Mouse (Mus musculus): ENCODE results near the gene Mospd3. TPM values are rescaled to one million over a fixed set of nuclear protein-coding genes. Genes with fewer than 3 reads are reported as not detected.
"Not testable (repeated sequence)": the region's sequence is repeated elsewhere in the genome, so short reads cannot be mapped to it uniquely, and the experiment has no call there.

Mospd3 gene
- polyA plus RNA-seq, 1 experiment from 2014 or later, result 72.3 TPM

DNA sequence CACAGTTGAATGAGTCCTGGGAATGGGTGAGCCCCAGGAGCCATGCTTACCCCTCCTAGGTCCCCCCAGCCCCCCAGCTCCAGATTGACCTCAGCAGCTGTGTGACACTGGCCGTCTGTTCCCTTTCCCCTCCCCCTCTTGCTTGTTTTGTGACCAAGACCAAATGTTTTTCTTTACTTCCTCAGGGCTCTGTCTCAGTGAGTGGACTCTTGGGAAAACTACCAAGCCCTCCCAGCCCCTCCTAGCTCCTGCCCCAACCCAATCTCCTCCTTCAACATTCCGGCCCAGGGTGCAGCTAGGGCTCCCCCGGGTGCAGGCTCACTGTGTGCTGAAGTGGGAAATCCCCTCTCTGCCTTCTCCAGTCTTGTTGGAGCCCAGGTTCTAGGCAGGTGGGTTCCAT lies 29.7 kb upstream of the Mospd3 start:
- Histone ChIP-seq H3K4me3 (ENCODE audit: inconsistent target) (peak overlapping the region; percentile 98), H3K36me3 (ENCODE audit: inconsistent target) (peaks cover 23% of the 10 kb centered on the region), H3K79me2 (ENCODE audit: inconsistent target) (peaks cover 58% of the 10 kb centered on the region), H3K27ac (peak overlapping the region; percentile 100)
- WGBS (ENCODE audit: missing documents), result 8% methylated on average over 3 of the region's 3 CpGs

DNA sequence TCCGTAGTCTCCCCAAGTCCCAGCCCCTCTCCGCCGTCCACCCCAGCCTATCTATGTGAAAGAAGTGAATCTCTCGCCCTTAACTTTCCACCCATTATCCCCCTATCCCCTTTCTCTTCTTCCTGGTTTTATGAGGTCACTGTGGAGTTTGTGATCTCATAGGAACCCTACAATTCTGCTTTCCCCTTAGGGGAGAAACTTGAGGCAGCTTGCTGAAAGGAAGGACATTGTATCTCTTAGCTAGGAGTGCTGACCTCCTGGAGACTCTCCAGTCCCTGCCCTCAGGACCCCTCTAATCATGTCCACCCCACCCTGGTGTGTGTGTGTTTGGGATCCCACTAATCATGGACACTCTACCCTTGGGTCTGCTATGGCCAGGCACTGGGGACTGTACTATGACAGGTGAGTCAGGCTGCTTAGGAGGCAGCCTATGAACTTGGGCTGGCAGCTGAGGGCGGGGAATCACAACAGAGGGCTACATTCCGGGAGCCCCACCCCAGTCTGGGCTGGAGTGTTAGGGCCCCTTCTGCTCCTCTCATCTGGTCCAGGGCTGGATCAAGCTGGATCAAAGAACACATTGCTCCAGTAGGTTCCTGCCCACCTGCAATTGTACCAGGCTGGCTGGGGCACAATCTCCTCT lies 29.2 kb upstream of the Mospd3 start:
- Histone ChIP-seq H3K36me3 (ENCODE audit: inconsistent target) (peaks cover 19% of the 10 kb centered on the region), H3K79me2 (ENCODE audit: inconsistent target) (peaks cover 53% of the 10 kb centered on the region), H3K4me3 (ENCODE audit: inconsistent target) (peak overlapping the region; percentile 98), H3K27ac (peak overlapping the region; percentile 100)
- 2% methylated on average over 5 of the region's 6 CpGs for WGBS (ENCODE audit: missing documents)

- H3K27ac ChIP-seq, result peak overlapping the region; percentile 100
- H3K79me2 ChIP-seq (ENCODE audit: inconsistent target), result peaks cover 46% of the 10 kb centered on the region
- whole genome bisulfite sequencing (ENCODE audit: missing documents), result under 1% methylated on average over 23 of the region's 23 CpGs
- H3K36me3 ChIP-seq (ENCODE audit: inconsistent target), result peaks cover 14% of the 10 kb centered on the region
- H3K4me3 ChIP-seq (ENCODE audit: inconsistent target), result peak overlapping the region; percentile 98
These were observed 28.5 kb upstream of the Mospd3 start for GRCm38 (mm10) chr5:137629306-137629721.

- WGBS (ENCODE audit: missing documents), result 3% methylated on average over 42 of the region's 46 CpGs
- peak within 1 kb of the TSS; percentile 98 for H3K4me3 ChIP-seq (ENCODE audit: inconsistent target)
- peaks cover 8% of the 10 kb centered on the region for H3K36me3 ChIP-seq (ENCODE audit: inconsistent target)
- peak within 1 kb of the TSS; percentile 100 for H3K27ac ChIP-seq
- peaks cover 39% of the 10 kb centered on the region for H3K79me2 ChIP-seq (ENCODE audit: inconsistent target)
These were observed 27.8 kb upstream of the Mospd3 start, which contains the start of the genes Fbxo24, Lrch4 and Gm20605 for GRCm38 (mm10) chr5:137628498-137629305. Gene Fbxo24, minus strand, starts transcription at chr5:137629002. Gene Lrch4, plus strand, starts transcription at chr5:137629121. Gene Gm20605, plus strand, starts transcription at chr5:137629175.

- WGBS (ENCODE audit: missing documents), result 3% methylated on average over 9 of the region's 9 CpGs
- peak overlapping the region; percentile 65 for H3K4me3 ChIP-seq (ENCODE audit: inconsistent target)
- H3K27ac ChIP-seq, result peak overlapping the region; percentile 82
- H3K36me3 ChIP-seq (ENCODE audit: inconsistent target), result peaks cover under 1% of the 10 kb centered on the region; the same call in 1 of the 2 replicates
- H3K79me2 ChIP-seq (ENCODE audit: inconsistent target), result peaks cover 32% of the 10 kb centered on the region
These were observed 27.1 kb upstream of the Mospd3 start for GRCm38 (mm10) chr5:137627991-137628390.

DNA sequence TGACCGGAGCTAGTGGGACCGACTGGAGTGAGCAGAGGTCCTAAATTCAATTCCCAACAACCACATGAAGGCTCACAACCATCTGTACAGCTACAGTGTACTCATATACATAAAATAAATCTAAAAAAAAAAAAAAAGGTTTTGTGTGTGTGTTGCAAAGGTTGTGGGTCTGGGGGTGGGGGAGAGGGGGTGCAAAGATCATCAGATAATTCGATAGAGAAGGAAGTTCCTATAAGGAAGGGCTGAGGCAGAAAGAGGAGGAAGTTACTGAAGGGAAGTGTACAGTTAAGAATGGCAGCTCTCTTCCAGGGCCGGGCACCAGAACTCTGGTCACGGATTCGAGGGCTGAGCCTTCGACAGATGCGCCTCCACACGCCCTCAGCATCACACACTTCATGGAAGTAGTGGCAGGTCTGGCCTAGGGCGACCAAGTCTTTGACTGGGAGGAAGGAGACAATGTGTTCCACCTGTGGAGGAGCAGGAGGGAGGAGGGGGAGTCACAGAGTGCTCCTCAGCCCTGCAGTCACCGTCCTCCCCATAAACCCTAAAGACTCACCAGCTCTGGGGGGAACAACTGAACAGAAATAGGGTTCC lies 23.2 kb upstream of the Mospd3 start:
- H3K4me3 ChIP-seq (ENCODE audit: inconsistent target), result no peak overlapping the region
- peak overlapping the region; percentile 57 for H3K27ac ChIP-seq
- H3K79me2 ChIP-seq (ENCODE audit: inconsistent target), result no peaks in the 10 kb centered on the region; the same call in 1 of the 2 replicates
- no peaks in the 10 kb centered on the region for H3K36me3 ChIP-seq (ENCODE audit: inconsistent target)
- whole genome bisulfite sequencing (ENCODE audit: missing documents), result 18% methylated on average over 11 of the region's 11 CpGs

DNA sequence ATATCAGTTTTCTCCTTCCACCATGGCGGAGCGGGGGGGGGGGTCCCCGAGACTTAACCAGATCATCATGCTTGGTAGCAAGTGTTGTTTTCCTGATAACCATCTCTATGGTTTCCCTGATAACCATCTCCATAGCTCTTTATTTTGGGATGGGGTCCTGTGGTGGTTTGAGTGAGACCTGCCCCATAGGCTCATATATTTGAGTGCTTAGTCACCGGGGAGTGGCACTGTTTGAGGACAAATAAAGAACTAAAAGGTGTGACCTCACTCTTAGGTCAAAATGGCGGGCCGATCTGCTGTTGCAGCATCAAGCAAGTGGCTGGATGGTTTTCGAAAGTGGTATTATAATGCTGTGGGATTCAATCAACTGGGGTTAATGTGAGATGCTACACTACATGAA lies 14.5 kb upstream of the Mospd3 start:
- no peaks in the 10 kb centered on the region for H3K79me2 ChIP-seq (ENCODE audit: inconsistent target)
- H3K36me3 ChIP-seq (ENCODE audit: inconsistent target), result no peaks in the 10 kb centered on the region
- no peak overlapping the region for H3K4me3 ChIP-seq (ENCODE audit: inconsistent target)
- 85% methylated on average over 7 of the region's 7 CpGs for WGBS (ENCODE audit: missing documents)
- H3K27ac ChIP-seq, result no peak overlapping the region

GRCm38 (mm10) chr5:137614921-137615320 lies 14.1 kb upstream of the Mospd3 start:
- WGBS (ENCODE audit: missing documents), result 82% methylated on average over 2 of the region's 2 CpGs
- not testable (repeated sequence) for H3K27ac ChIP-seq; H3K36me3 ChIP-seq (ENCODE audit: inconsistent target); H3K4me3 ChIP-seq (ENCODE audit: inconsistent target); H3K79me2 ChIP-seq (ENCODE audit: inconsistent target)

DNA sequence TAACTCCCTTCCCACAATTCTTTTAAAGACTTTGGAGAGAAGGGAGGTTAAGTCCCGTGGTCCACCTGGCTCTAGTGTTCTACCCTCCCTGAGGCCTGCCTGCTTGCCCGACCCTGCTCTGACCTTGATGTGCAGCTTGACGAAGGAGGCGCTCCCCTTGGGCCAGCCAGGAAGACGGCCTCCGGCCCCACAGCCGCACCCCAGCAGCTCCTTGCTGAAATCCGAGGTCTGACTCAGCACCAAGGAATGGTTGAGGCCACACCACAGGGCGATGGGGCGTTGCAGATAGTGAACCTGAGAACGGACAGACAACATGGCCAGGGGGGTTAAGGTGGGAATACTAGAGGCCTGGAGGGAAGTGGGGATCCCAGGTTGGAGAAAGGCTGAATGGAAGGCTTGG lies 12.7 kb upstream of the Mospd3 start, which contains the start of gene Pcolce:
Gene Pcolce, minus strand, starts transcription at position 235 of the 400 bp plus-strand sequence.
- Histone ChIP-seq H3K4me3 (ENCODE audit: inconsistent target) (no peak within 1 kb of the TSS), H3K27ac (no peak within 1 kb of the TSS), H3K36me3 (ENCODE audit: inconsistent target) (no peaks in the 10 kb centered on the region), H3K79me2 (ENCODE audit: inconsistent target) (no peaks in the 10 kb centered on the region)
- 90% methylated on average over 11 of the region's 11 CpGs for WGBS (ENCODE audit: missing documents)

- no peak overlapping the region for H3K27ac ChIP-seq
- 95% methylated on average over 5 of the region's 5 CpGs for WGBS (ENCODE audit: missing documents)
These were observed 12.2 kb upstream of the Mospd3 start for GRCm38 (mm10) chr5:137613076-137613475.

GRCm38 (mm10) chr5:137611245-137611602 lies 10.4 kb upstream of the Mospd3 start:
- 73% methylated on average over 3 of the region's 6 CpGs for WGBS (ENCODE audit: missing documents)
- H3K79me2 ChIP-seq (ENCODE audit: inconsistent target), result no peaks in the 10 kb centered on the region
- no peaks in the 10 kb centered on the region for H3K36me3 ChIP-seq (ENCODE audit: inconsistent target)
- H3K4me3 ChIP-seq (ENCODE audit: inconsistent target), result no peak overlapping the region
- no peak overlapping the region for H3K27ac ChIP-seq

More at GRCm38 (mm10) chr5:137613076-137613475, 12.2 kb upstream of the Mospd3 start:
- Histone ChIP-seq H3K79me2 (ENCODE audit: inconsistent target) (no peaks in the 10 kb centered on the region), H3K36me3 (ENCODE audit: inconsistent target) (no peaks in the 10 kb centered on the region), H3K4me3 (ENCODE audit: inconsistent target) (no peak overlapping the region)

DNA sequence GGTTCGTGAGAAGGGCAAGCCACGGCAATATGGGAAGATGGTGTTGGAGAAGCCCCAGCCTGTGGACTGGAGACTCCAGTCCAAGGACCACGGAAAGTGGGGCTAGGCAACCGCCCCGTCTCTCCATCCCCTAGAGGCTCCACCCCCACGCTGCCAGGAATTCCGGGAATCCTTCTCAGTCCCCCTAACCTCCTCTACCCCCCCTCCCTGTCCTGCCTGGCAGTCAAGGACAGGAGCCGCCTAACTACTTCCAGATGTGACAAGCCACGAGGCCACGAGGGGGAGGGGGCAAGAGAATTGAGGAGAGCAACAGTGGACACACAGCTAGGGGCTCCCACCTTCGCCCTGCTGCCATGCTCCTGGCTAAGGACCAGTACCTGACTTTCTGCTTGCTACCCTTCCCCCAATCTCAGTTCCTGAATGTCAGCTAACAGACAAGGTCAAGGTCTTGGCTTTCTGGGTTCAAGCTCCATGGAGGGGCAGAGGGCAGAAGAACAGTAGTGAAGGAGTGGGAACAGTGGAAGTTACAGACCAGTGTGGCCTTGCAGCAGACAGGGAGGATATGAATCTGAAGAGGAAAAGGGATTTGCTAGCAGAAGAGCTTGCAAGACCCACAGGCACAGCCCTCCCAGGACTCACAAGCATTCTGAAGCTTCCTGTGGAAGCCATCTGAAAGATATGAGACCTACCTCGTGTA lies 9.8 kb upstream of the Mospd3 start:
- WGBS (ENCODE audit: missing documents), result 75% methylated on average over 12 of the region's 12 CpGs
- no peak overlapping the region for H3K27ac ChIP-seq
- H3K4me3 ChIP-seq (ENCODE audit: inconsistent target), result no peak overlapping the region
- H3K36me3 ChIP-seq (ENCODE audit: inconsistent target), result no peaks in the 10 kb centered on the region
- H3K79me2 ChIP-seq (ENCODE audit: inconsistent target), result no peaks in the 10 kb centered on the region; the same call in 1 of the 2 replicates

- Histone ChIP-seq H3K36me3 (ENCODE audit: inconsistent target) (no peaks in the 10 kb centered on the region), H3K27ac (no peak overlapping the region), H3K4me3 (ENCODE audit: inconsistent target) (no peak overlapping the region), H3K79me2 (ENCODE audit: inconsistent target) (no peaks in the 10 kb centered on the region; the same call in 1 of the 2 replicates)
- 87% methylated on average over 3 of the region's 4 CpGs for WGBS (ENCODE audit: missing documents)
These were observed 9.2 kb upstream of the Mospd3 start for GRCm38 (mm10) chr5:137610056-137610455.

DNA sequence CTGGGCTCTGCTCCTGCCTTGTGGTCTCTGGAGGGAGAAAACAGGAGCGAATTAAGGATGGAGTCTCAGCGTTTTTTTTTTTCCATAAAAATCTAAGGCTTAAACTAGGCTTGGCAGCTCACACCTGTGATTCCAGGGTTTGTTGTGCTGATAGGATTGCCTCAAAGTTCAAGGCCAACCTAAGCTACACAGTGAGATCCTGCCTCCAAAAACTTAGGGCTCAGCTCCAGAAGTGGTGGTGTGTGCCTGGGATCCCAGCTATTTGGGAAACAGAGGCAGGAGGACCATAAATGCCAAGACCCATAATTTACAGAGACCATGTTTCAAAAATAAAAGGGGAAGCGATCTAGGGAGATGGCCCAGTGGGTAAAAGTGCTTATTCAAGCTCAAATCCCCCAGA lies 8.4 kb upstream of the Mospd3 start:
- no peak overlapping the region for H3K27ac ChIP-seq
- H3K79me2 ChIP-seq (ENCODE audit: inconsistent target), result no peaks in the 10 kb centered on the region; the same call in 1 of the 2 replicates
- WGBS (ENCODE audit: missing documents), result 84% methylated on average over 3 of the region's 3 CpGs
- H3K4me3 ChIP-seq (ENCODE audit: inconsistent target), result no peak overlapping the region
- no peaks in the 10 kb centered on the region for H3K36me3 ChIP-seq (ENCODE audit: inconsistent target)
